Mouse (Mus musculus) testis, postnatal 10 days (tissue): Measurements from ENCODE around the gene Zfp217.

Source experiments
- DNase-seq: peaks from one replicate; pipeline ENCODE4 v3.0.0; 2021; ENCODE audit warnings: low spot score

Gene Zfp217

DNA sequence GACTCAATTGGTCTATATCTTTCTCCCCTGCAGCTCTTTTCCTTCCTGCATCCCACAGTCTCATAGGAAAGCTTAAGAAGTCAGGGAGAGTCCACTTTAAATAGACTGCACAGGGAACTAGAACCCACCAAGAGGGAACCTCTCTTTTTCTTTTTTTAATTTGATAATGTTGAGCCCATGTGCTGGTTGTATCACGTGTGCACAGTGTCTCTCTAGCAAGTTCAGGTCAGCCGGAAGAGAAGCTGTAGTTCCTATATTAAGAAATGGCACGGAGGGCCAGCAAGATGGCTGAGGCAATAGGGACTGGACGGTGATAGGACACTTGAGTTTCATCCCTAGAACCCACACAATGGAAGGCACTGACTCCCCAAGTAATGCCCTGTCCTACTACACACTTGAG is 11.1 kb upstream of the Zfp217 start:
- DNase-seq: no peak

DNA sequence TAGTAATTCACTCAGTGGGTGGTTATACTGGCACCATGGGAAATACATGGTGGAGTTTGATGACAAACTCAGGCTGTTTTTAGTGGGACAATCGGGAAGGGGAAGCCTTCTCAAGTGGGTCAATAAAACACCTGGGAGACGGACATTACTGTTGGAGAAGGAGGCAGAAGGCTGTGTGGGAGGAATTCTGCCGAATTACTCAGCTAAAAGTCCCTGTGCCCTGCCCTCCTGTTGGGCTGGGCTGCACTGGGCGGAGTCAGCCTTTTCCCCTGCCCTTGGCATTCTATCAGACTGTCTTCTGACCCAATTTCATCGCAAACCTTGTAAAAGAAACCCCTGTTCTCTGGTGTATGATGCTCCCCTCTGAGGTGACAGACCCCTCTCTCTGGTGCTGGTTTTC is 10.3 kb upstream of the Zfp217 start:
- no peak for DNase-seq

DNA sequence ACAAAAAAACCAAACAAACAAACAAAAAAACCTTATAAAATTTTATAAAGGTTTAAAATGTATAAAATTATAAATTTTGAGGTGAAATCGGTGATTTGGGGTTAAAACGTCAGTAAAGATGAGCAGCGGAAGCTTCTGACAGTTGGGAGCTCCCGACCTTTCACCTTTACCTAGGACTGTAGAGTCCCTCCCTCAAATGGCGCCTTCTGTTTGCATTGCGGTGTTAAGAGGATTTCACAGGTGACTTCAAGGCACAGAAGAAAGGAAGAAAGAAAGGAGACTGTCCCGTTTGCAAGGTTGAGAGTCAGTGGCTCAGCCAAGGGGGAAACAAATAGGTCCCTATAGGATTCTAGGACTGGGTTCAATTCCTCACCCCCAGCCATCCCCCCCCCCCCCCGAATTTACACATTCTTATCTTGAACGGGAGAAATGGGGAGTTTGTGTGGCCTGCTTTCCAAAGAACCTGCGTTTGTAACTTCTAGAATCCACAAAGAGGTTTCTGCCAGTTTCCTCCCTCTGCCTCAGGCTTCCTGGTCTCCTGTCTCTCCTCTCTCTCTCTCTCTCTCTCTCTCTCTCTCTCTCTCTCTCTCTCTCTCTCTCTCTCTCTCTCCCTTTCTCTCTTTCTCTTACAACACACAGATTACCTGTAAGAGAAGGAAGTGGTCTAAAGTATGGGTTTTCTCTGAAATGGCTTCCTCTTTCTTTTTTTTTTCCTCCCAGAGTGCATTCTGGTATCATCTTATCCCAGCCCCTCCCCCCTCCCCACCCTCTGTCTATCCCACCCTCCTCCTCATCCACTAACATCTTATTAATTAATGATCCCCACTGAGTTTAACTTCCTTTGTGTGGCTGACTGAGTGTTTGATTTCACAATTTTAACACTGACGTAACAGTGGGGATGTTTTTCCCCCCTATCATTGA is 9.6 kb upstream of the Zfp217 start:
- no peak for DNase-seq

DNA sequence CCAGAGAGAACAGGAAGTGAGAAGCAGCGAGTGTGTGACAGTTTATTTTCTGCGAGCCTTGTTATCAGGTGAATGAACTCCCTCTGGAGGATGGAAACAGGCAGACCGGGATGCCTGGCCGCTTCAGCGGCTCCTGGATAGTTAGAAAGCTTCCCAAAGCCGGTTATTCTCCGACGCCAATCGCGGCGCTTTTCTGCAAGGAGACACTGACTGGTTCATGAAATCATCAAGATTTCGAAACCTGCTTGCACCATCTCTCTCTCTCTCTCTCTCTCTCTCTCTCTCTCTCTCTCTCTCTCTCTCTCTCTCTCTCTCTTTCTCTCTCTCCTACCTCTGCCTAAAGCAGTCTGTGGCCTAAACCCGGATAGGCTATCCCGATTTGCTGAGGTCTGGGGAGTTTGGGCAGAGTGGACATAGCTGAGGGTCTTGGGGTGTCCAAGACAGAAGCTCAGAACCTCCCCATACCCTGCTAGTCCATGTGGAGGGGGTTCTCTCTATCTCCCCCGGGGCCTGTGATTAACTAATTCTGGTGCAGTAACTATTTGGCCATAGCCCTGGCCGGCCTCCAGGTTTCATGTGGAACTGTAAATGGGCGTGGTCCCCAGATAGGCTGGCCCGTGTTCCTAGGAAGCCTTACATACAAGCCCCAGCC is 7.3 kb upstream of the Zfp217 start:
- DNase-seq: peak; percentile 76

DNA sequence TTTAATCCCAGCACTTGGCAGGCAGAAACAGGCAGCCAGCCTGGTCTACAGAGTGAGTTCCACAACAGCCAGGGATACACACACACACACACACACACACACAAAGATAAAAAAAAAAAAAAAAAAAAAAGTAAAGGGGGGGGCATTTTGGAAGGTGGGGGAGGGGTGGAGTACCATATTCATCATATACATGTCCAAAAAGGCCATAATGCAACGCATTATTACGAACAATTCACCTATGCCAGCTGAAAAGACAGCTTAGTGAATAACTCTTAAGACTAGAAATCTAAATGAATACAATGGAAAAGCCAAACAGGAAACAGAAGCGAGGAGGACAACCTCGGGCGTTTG is 6.8 kb upstream of the Zfp217 start:
- no peak for DNase-seq

DNA sequence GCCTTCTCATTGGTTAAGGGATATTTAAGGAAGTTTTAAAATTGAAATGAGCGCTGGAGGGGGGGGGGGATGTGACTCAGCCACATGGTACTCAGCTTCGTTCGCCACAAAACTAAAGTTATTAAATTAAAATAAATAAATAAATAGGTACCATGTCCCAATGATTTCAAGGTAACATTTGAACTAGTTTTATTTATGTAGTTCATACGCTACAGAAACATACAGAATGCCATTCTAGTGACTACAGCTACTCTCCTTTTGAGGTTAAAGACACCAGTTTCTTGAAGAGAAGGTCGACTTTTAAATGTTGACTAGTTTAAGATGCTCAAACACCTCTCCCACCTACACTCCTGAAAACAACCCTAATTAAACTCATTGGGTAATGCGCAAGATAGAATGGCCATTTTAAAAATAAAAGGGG is 6.4 kb upstream of the Zfp217 start:
- no peak for DNase-seq

DNA sequence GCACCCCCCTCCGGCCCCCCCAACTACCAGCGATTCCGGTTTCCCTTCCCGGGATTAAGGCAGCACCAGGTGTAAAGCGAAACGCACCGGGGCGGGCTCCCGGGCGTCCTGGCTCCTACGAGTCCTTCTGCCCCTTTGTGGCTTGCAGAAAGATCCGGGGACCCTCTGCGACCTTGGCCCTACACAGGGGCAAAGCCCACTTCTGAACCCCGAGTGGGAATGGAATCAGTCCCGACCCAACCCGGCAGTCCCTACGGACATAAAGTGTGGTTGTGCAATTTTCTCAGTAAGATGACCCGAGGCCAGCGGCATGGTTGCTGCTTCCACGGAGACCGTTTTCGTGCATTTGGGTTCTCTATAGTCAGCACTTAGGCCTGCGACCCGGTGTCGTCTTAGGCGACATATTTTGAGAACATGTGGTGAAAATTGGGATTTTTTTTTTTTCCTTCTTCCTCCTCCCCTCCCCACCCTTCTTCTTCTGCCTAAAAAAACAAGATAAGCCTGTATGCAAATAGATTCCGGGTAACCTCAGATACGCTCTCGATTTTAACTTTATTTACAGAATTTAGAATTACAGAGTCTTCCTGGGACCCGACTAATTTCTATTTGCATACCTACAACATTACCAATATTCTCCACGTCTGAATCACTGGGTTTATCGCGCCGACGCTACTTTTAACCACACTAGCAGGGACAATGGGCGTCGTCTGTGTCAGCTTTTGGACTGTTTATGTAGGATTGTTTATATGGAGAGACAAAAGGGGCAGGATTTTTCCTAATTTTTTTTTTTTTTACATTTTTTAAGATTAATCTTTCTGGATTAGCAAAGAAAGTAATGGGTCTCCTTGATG is 5.7 kb upstream of the Zfp217 start:
- peak; percentile 53 for DNase-seq

DNA sequence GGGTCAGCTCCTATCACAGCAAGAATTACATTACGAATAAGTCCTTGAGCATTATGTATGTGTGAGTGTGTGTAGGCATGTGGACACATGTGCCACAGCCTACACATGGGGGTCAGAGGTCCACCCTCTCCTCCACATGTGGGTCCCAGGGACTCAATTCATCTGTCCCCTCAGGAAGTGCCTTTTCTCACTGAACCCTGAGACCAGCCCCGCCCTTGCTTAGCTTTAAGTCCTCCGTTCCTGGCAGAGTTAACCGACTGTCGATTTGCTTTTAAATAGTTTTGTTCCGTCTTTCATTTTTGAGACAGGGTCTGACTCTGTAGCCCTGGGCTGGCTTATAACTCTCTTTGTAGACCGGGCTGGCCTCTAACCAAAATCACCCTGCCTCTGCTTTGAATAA is 5.0 kb upstream of the Zfp217 start:
- DNase-seq: no peak

DNA sequence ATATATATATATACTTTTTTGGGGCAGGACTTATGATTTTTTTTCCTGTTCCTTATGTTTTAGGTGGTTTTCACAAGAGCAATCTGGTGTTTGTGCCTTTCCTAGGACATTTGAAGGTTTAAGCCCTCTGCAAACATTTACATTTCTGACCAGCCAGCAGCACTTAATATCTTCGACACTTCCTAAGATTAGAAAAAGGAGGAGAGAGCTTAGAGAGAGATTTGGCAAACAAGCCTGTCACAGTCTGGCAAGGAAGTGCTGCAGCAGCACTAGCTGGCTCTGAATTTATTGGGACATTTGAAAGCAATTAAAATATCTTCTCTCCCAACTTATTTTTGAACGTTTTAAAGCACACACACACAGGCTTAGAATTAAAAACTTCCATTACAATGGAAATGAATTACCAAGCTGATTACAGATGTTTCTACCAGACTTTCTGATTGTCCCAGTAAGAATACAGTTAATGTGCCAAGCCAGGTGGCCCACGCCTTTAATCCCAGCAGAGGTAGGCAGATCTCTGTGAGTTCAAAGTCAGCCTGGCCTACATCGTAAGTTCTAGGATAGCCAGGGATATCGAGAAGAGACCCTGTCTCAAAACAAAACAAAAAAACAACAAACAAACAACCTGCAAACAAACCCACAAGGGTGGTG is 4.3 kb upstream of the Zfp217 start:
- DNase-seq: no peak

DNA sequence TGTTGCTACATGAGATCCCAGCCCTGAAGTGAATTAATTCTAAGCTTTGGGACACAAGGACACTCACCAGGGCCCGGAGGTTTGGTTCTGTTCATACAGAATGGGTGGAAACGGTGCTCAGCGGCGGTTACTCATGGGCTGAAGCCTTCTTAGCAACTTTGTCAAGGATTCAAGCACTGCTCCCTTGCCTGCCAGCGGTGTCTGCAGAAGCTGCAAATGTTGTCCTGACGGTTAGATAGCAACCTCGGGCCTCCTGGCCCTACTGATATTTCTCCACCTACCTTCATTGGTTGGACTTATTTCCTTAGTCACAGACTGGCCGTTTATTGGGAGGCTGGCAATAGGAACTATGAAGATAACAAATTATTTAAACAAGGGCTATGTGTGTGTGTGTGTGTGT is 3.6 kb upstream of the Zfp217 start:
- DNase-seq: no peak

DNA sequence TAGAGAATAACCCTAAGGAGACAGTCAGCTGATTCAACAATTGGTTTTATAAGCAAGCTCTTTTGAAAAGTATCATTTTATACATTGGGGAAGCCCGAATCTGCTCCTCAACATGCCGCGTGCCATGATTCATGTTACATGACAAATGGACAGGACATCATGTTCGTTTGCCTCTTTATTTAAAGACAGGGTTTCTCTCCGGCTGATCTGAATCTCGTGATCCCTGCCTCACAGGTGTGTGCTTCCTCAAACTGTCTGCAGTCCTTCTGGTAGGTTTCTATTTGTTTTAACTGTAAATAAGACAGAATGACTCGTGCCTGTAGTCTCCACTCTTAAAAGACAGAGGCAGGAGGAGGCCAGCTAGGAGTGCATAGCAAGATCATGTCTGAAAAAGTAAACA is 925 bp upstream of the Zfp217 start:
- no peak for DNase-seq

DNA sequence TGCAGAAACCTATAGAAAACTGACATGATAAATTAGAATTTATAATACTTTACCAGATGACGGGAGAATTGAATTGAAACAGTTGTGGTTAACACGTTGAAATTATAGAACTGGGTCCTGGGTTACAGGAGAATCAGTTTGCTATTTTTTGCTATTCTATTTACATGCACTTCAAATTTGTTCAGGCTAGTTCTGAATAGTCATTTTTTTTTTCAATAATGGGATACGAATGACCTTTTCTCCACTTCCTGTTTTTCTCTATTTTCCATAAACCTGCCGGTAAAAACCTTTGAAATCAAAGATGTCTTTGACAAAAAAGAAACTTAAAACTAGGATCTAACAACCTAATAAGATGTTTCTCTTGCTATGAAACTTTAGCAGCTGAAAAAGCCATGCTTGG is 733 bp downstream of the Zfp217 start:
- no peak for DNase-seq

DNA sequence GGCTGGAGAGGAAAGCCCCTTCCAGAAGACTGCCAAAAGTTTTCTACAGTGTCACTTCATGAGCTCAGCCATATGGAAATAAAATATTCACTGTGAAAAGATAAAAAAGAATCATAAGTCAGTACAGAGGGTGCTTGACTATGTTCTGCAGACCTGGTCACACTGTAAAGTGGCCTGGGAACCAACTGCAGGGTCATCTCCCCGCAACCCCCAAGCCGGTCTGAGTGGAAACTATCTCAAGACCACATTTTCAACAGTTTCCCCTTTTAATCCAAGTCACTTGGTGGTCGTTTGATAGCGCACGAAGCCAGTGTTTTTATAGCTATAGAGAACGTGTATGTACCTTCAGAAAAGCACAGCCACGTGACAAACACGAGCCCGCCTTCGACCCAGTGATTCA is 3.6 kb downstream of the Zfp217 start:
- no peak for DNase-seq

DNA sequence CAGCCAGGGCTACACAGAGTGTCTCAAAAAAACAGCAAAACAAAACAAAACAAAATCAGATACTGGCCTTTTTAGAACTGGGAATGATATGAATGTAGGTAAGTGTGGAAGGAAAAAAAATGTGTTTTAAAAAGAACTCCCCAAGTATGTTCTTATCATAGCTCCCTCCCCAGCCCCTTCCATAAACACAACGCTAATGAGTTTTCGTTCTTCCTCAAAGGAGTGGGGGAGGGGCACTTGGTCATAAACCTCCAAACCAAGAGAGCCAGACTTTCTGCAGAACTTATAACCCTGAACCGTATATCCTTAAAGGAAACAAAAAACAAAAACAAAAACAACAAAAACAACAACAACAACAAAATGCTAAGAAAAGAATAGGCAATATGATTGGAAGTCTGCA is 4.0 kb downstream of the Zfp217 start:
- DNase-seq: no peak

DNA sequence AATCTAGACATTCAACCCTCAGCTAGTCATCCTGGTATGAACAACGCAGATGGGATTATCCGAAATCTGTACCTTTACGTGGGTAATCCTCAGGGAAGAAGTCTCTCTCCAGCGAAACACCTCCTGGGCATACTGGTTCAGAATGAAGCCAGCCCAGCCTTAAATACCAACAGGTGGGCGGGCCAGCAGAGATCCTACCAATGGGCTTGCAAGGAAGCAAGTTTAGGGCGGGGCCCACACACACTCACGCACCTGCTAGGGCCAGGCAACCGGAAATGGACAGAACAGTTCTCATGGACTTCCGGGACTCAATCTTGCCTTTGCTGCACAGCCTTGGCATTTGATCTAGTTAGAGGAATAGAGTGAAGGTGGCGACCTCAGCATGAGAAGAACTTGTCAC is 5.4 kb downstream of the Zfp217 start:
- DNase-seq: no peak

DNA sequence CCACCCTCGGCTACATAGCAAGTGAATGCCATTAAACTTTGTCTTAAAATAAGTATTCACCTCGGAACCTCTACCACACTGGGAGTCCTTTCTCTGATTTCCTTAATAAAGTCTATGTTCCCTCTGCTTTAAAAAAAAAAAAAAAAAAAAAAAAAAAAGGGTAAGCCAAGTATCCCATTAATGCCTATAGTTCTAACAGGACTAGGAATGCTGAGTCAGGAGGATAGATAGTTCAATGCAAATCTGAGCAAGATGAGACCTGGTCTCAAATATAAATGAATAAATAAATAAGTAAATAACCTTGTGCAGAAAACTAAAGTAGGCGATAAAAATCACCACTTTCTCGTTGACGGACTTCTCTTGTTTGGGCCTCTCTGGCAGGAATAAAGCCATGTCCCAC is 6.4 kb downstream of the Zfp217 start:
- no peak for DNase-seq

DNA sequence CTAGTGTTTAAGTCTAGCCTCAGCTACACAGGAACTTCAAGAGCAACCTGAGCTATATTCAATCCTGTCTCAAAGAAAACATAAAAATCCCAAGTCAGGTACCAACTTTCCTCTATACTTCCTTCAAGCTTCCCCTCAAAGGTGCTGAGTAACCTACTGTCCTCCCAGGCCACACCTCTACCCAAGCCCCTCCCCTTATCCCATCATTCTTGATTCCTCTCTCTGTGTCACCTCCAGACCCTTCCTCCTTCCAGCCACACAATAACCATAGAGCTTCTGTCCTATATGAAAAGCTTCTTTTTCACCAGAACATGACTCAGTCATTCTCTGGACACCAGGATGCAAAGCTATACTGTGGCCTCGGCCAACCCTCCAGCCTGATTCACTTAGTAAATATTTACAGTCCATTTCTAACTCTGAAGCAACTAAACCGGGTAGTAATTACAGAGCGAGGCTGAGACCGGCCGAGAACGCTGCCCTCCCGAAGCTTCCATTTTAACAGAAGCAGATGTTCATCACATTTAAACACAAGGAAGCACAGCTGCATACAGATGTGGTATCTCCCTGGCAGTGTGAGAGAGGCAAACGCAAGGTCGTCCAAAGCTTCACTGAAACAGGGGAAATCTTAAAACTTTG is 8.4 kb downstream of the Zfp217 start:
- DNase-seq: no peak

DNA sequence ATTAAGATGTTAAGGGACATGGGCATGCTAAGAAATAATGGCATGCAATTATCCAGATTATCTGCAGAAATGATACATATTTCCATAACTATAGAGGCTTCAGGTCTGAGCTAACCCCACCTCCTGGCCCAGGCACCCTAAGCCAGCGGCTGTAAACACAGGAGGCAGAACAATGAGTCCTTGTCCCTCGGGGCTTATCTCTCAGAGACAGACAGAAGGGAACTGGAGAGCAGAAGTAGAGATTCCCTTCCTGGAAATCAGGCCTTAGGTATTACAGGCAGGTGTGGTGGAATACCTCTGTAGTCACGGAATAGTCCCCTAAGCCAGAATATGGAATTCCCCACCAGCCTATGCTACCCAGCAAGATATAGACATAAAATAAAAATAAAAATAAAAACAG is 11.0 kb downstream of the Zfp217 start:
- no peak for DNase-seq

DNA sequence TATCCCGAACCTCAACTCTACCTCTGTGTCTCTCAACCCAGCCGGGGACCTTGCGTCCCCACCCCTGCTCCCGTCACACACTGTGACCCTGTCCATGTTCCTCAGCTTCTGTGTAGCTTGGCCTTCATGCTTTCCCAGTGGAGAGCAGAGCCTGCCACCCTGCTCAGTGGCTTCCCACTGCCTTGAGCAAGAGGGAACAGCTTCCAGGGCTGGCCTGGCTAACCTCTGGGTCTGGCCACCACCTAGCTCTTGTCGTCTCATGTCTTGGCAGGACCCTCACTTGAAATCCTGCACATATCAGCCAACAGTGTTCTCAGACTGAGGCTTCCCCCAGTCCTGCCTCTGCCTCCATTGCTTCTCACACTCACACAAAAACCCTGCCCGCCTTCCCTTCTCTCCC is 12.1 kb downstream of the Zfp217 start:
- no peak for DNase-seq

DNA sequence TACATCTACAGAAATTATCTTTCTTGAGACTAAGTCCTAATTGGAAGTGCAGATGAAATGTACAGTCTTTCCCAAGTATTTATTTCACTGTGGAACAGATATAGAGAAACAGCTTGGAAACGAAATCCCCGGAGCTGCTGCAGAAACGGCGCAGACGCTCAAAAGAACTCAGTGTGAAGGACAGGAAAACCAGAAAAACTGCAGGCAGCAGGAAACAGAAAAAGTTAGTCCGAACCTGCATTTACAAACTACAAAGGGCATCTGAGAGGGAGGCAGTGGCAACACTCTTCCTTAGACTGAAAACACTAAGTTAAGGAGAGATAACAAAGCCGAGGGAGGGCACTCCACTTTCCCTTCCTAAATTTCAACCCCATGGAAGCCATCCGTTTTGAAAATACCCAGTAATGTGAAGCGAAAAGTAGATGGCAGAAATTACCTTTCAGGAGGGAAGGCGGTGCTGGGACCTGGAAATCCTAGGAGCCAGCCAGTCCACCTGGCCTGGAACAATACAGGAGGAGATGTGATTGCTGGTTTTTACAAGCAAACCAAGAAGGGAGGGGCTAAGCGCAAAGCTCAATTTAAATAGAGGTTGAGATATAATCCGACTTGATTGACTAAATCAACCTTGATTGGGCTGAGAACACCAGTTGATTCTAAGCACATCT is 13.7 kb downstream of the Zfp217 start:
- DNase-seq: no peak

DNA sequence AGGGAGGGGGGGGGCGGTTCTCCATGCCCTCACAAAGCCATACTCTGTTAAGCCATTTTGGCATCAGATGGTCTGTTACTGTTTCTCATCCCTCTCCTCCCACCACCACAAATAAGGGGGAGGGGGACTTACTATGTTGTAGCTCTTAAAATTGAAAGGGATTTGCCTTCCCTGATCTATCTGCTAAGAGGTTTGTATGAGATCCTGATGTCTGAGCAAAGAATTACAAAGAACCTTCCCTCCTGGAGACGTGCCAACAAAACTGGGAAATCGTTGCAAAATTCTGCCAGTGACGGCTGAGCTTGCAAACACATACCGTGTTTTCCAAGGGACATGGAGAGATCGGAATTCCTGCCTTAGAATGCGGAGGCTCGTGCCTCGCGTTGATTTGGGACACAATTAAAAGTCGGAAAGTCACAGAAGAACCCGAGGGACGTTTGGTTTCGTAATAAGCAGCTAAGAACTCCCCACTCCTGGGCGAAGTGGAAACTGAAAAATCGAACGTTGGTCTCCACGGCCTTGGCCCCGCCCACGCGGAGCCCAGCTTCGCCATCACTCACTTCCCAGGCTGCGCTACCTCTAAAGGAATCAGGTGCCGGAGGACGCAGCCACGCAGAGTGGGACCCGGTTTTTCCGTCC is 14.7 kb downstream of the Zfp217 start:
- peak; percentile 84 for DNase-seq
